Mouse (Mus musculus) G1E (cell line): ENCODE results near the gene Ptcd1. TPM values are rescaled to one million over a fixed set of nuclear protein-coding genes. Genes with fewer than 3 reads are reported as not detected.
"Not testable (repeated sequence)": the region's sequence is repeated elsewhere in the genome, so short reads cannot be mapped to it uniquely, and the experiment has no call there.

Experiments
- ATAC-seq: 2 replicates; pipeline ENCODE4 v1.8.0; 2016; ENCODE audit warnings: mild to moderate bottlenecking; ENCODE audit not compliant: insufficient number of reproducible peaks, poor library complexity, low FRiP score, severe bottlenecking; ENCODE audit errors: extremely low read depth
- DNase-seq: peaks from one replicate; pipeline ENCODE4 v3.0.0; 2012; ENCODE audit warnings: low spot score
- H3K27me3 ChIP-seq: 2 replicates; pipeline ENCODE4 v1.6.1; 2012; ENCODE audit warnings: mild to moderate bottlenecking, low read length, inconsistent platforms; ENCODE audit not compliant: insufficient read depth
- H3K36me3 ChIP-seq: replicated peaks from 2 replicates; pipeline ENCODE3; 2012; ENCODE audit warnings: mild to moderate bottlenecking, inconsistent platforms
- H3K4me1 ChIP-seq: 2 replicates; pipeline ENCODE4 v1.6.1; 2012; ENCODE audit warnings: low read depth, low read length, inconsistent platforms, mixed read lengths; ENCODE audit not compliant: insufficient read depth
- H3K4me3 ChIP-seq: 2 replicates; pipeline ENCODE4 v1.5.1; 2012; ENCODE audit warnings: low read depth, mild to moderate bottlenecking, inconsistent platforms, low read length, moderate library complexity, mixed read lengths
- H3K9me3 ChIP-seq: replicated peaks from 2 replicates; pipeline ENCODE4 v1.6.1; 2012; ENCODE audit warnings: inconsistent platforms
- CTCF ChIP-seq: IDR thresholded peaks from 2 replicates; pipeline ENCODE4 v1.5.1; 2012; ENCODE audit warnings: low read depth, low read length, inconsistent platforms, mixed read lengths
- GATA1 ChIP-seq: IDR thresholded peaks from 2 replicates; pipeline ENCODE4 v1.6.1; 2012; ENCODE audit warnings: borderline replicate concordance, low read length, inconsistent platforms, mixed read lengths
- GATA2 ChIP-seq: IDR thresholded peaks from 2 replicates; pipeline ENCODE4 v1.6.1; 2012; ENCODE audit warnings: low read depth, low read length, inconsistent platforms, borderline replicate concordance
- POLR2AphosphoS5 ChIP-seq: IDR thresholded peaks from 2 replicates; pipeline ENCODE4 v1.6.1; 2012; ENCODE audit warnings: low read depth, low read length, inconsistent platforms; ENCODE audit not compliant: insufficient replicate concordance
- TAL1 ChIP-seq: conservative IDR thresholded peaks from 2 replicates; pipeline ENCODE4 v1.6.1; 2012; ENCODE audit warnings: low read depth, low read length, inconsistent platforms, mixed read lengths
- polyA plus RNA-seq: library from polyadenylated mRNA; stranded (reverse); fragments of >175 nt; gene quantifications from 2 replicates; pipeline ENCODE4 v1.2.3, GENCODE M21; 2012
- total RNA-seq, 2 experiments: library from RNA; stranded (forward) in 1 of 2; stranded (reverse) in 1 of 2; fragments of 200-1000 nt in 1 of 2; fragments of >200 nt in 1 of 2; fragmentation: Nextera tagmentation in 1 of 2; gene quantifications; 2 replicates each; pipeline ENCODE4 v1.2.3; 2014 to 2017

Gene Ptcd1
- total RNA-seq (2014; fragmentation: Nextera tagmentation): 8.2 and 16.4 TPM in 2 replicates
- 10.9 and 12.1 TPM in 2 replicates for total RNA-seq (2017)
- polyA plus RNA-seq: 17.1 and 18.4 TPM in 2 replicates

- TF ChIP-seq GATA1 (no peak), CTCF (no peak), TAL1 (no peak), POLR2AphosphoS5 (no peak), GATA2 (no peak)
- Histone ChIP-seq H3K4me1 (peaks cover 41% of the 10 kb centered on the region), H3K4me3 (peak within 1 kb of the TSS; percentile 97), H3K36me3 (peaks cover 65% of the 10 kb centered on the region), H3K27me3 (no peaks in the 10 kb centered on the region), H3K9me3 (no peaks in the 10 kb centered on the region)
- ATAC-seq (peak; percentile 90), DNase-seq (peak; percentile 90)
Observed at GRCm38 (mm10) chr5:145166536-145167305, at the start of gene Ptcd1, which contains the start of gene Cpsf4. Ptcd1 (minus strand) TSS chr5:145167108. Cpsf4 (plus strand) TSS chr5:145167213.

GRCm38 (mm10) chr5:145214679-145215078 lies 47.8 kb upstream of the Ptcd1 start:
- Histone ChIP-seq H3K4me3 (no peak overlapping the region), H3K36me3 (peaks cover 81% of the 10 kb centered on the region), H3K27me3 (no peaks in the 10 kb centered on the region), H3K9me3 (no peaks in the 10 kb centered on the region), H3K4me1 (no peaks in the 10 kb centered on the region)
- ATAC-seq (peak; percentile 74), DNase-seq (no peak)
- no peak for TF ChIP-seq POLR2AphosphoS5
- peak; percentile 40 for TF ChIP-seq CTCF
- no peak for TF ChIP-seq GATA1
- no peak for TF ChIP-seq GATA2

- H3K36me3 ChIP-seq: peaks cover 78% of the 10 kb centered on the region
- no peaks in the 10 kb centered on the region for H3K9me3 ChIP-seq
Observed at GRCm38 (mm10) chr5:145213505-145213904, 46.6 kb upstream of the Ptcd1 start.

GRCm38 (mm10) chr5:145212216-145212615 lies 45.3 kb upstream of the Ptcd1 start:
- no peak for DNase-seq
- Histone ChIP-seq H3K27me3 (no peaks in the 10 kb centered on the region), H3K36me3 (peaks cover 79% of the 10 kb centered on the region), H3K4me1 (peaks cover 7% of the 10 kb centered on the region), H3K4me3 (no peak overlapping the region), H3K9me3 (no peaks in the 10 kb centered on the region)
- TF ChIP-seq TAL1 (no peak), GATA2 (no peak), GATA1 (no peak), POLR2AphosphoS5 (no peak), CTCF (no peak)
- no peak for ATAC-seq

More at GRCm38 (mm10) chr5:145213505-145213904, 46.6 kb upstream of the Ptcd1 start:
- no peak for ATAC-seq
- no peak for DNase-seq
- H3K4me1 ChIP-seq: no peaks in the 10 kb centered on the region
- no peaks in the 10 kb centered on the region for H3K27me3 ChIP-seq
- no peak overlapping the region for H3K4me3 ChIP-seq
- TF ChIP-seq GATA2: no peak
- TF ChIP-seq POLR2AphosphoS5: no peak
- no peak for TF ChIP-seq GATA1
- no peak for TF ChIP-seq CTCF
- TF ChIP-seq TAL1: no peak

- TF ChIP-seq GATA2 (no peak), CTCF (no peak), GATA1 (no peak), POLR2AphosphoS5 (no peak), TAL1 (no peak)
- no peak for ATAC-seq
- H3K9me3 ChIP-seq: no peaks in the 10 kb centered on the region
Observed at GRCm38 (mm10) chr5:145211340-145211739, 44.4 kb upstream of the Ptcd1 start.

GRCm38 (mm10) chr5:145208391-145208790 lies 41.5 kb upstream of the Ptcd1 start:
- H3K36me3 ChIP-seq: peaks cover 59% of the 10 kb centered on the region
- H3K4me1 ChIP-seq: peaks cover 16% of the 10 kb centered on the region

More at GRCm38 (mm10) chr5:145211340-145211739, 44.4 kb upstream of the Ptcd1 start:
- DNase-seq: no peak
- Histone ChIP-seq H3K36me3 (peaks cover 82% of the 10 kb centered on the region), H3K27me3 (no peaks in the 10 kb centered on the region), H3K4me1 (peaks cover 7% of the 10 kb centered on the region), H3K4me3 (no peak overlapping the region)

More at GRCm38 (mm10) chr5:145208391-145208790, 41.5 kb upstream of the Ptcd1 start:
- DNase-seq, H3K9me3 ChIP-seq, ATAC-seq, H3K4me3 ChIP-seq, H3K27me3 ChIP-seq: not testable (repeated sequence)
